8 mouse cellular contexts compared by ENCODE assay signal in genomic region chr12:105583484-105583883, GRCm38 (mm10). TPM values are rescaled to one million over a fixed set of nuclear protein-coding genes. Genes with fewer than 3 reads are reported as not detected.
A peak's percentile ranks its signal among the peaks of the same experiment; 100 is the strongest.
DNase-seq lines count a peak whose midpoint lies in the region; ATAC-seq and TF ChIP-seq lines count a peak whose summit lies in the region.

No protein-coding gene starts in this region.

- no peaks in the 10 kb centered on the region for H3K9me3 ChIP-seq in lung, embryonic 14.5 days (ENCODE audit: low read depth, low read length)
- H3K9me3 ChIP-seq in intestine, embryonic 15.5 days: no peaks in the 10 kb centered on the region

- H3K36me3 ChIP-seq in lung, embryonic 14.5 days (ENCODE audit: insufficient read depth): no peaks in the 10 kb centered on the region
- H3K36me3 ChIP-seq in intestine, embryonic 15.5 days: no peaks in the 10 kb centered on the region

- TF ChIP-seq CTCF in lung, embryonic 14.5 days (IDR thresholded peaks at IDR 0.05; ENCODE audit: low read depth): no peak
- no peak for TF ChIP-seq CTCF in lung, adult 2 months (IDR thresholded peaks at IDR 0.05; ENCODE audit: insufficient read depth, low read length)

- TF ChIP-seq POLR2A in lung, adult 2 months (IDR thresholded peaks at IDR 0.05; ENCODE audit: borderline replicate concordance, extremely low read depth, low read depth, low read length): no peak

- peak; percentile 54 for ATAC-seq in lung, embryonic 14.5 days (ENCODE audit: insufficient read depth)
- ATAC-seq in intestine, embryonic 15.5 days: peak; percentile 83

- H3K27me3 ChIP-seq in lung, embryonic 14.5 days (ENCODE audit: insufficient read depth, low read length): no peaks in the 10 kb centered on the region
- no peaks in the 10 kb centered on the region for H3K27me3 ChIP-seq in intestine, embryonic 15.5 days (replicated peaks)

- H3K4me3 ChIP-seq in lung, embryonic 14.5 days (ENCODE audit: low read depth, low read length): no peak overlapping the region
- no peak overlapping the region for H3K4me3 ChIP-seq in lung, adult 2 months (replicated peaks; ENCODE audit: extremely low read depth, low read depth, low read length)
- H3K4me3 ChIP-seq in intestine, embryonic 15.5 days (replicated peaks): no peak overlapping the region

- H3K4me2 ChIP-seq in lung, embryonic 14.5 days: 0 out of 2 replicates have a peak overlapping the region, but pooled peaks have one; percentile 4
- peak overlapping the region; percentile 4; the same call in 1 of the 2 replicates for H3K4me2 ChIP-seq in intestine, embryonic 15.5 days (replicated peaks)

- WGBS in lung, embryonic 14.5 days: 12% methylated on average over 2 of the region's 2 CpGs
- 20% methylated on average over 2 of the region's 2 CpGs for WGBS in lung, adult 2 months
- WGBS in intestine, embryonic 15.5 days: 20% methylated on average over 2 of the region's 2 CpGs

- H3K27ac ChIP-seq in lung, embryonic 14.5 days (ENCODE audit: low read depth): 0 out of 2 replicates have a peak overlapping the region, but pooled peaks have one; percentile 12
- H3K27ac ChIP-seq in intestine, embryonic 15.5 days: no peak overlapping the region

- DNase-seq in lung, embryonic 14.5 days: peak; percentile 56
- no peak for DNase-seq in lung, adult 2 months
- DNase-seq in c-Kit-negative CD71-positive TER-119-positive erythroid progenitor cells, embryonic 14.5 days (ENCODE audit: low read depth, low spot score): peak; percentile 20
- DNase-seq in retina, embryonic 14.5 days (ENCODE audit: low spot score): peak; percentile 47
- DNase-seq in natural killer cell, adult 2 months (ENCODE audit: low spot score in 2 of 2): no peak
- no peak for DNase-seq in gastrocnemius, adult 18-20 months (ENCODE audit: low spot score)
- no peak for DNase-seq in adrenal gland, adult 18-20 months (ENCODE audit: low spot score in 2 of 2)

- H3K4me1 ChIP-seq in lung, embryonic 14.5 days (ENCODE audit: insufficient read depth): peaks cover 9% of the 10 kb centered on the region; the same call in 1 of the 2 replicates
- no peaks in the 10 kb centered on the region for H3K4me1 ChIP-seq in lung, adult 2 months (ENCODE audit: control insufficient read depth, insufficient read depth, low read length)
- H3K4me1 ChIP-seq in intestine, embryonic 15.5 days (replicated peaks): peaks cover 15% of the 10 kb centered on the region

- no peak overlapping the region for H3K9ac ChIP-seq in lung, embryonic 14.5 days
- no peak overlapping the region for H3K9ac ChIP-seq in intestine, embryonic 15.5 days

RNA-seq across cellular contexts. Expression of gene Bdkrb1, which starts 19.4 kb away (rescaled TPM):
- not detected in 2 replicates for polyA plus RNA-seq in lung, embryonic 14.5 days (2014; fragmentation: Nextera tagmentation; extraction: Ambion mirVana)
- 2.9 and 6.0 TPM in 2 replicates for polyA plus RNA-seq in lung, adult 2 months (2012; rRNA removed)
- polyA plus RNA-seq in intestine, embryonic 15.5 days (2015; fragmentation: Nextera tagmentation; extraction: Ambion mirVana): 0.31 and 0.37 TPM in 2 replicates
- not detected for total RNA-seq in gastrocnemius, adult 18-20 months (2021)
- total RNA-seq in adrenal gland, adult 18-20 months (2021): under 1 TPM in 1 of 2 experiments, not detected in 1; 0.29 TPM

RNA-seq across cellular contexts. Expression of gene Bdkrb2, which starts 20.5 kb away (rescaled TPM):
- 0.09 and 0.21 TPM in 2 replicates for polyA plus RNA-seq in lung, embryonic 14.5 days (2014; fragmentation: Nextera tagmentation; extraction: Ambion mirVana)
- 3.7 and 4.8 TPM in 2 replicates for polyA plus RNA-seq in lung, adult 2 months (2012; rRNA removed)
- 4.5 and 4.6 TPM in 2 replicates for polyA plus RNA-seq in intestine, embryonic 15.5 days (2015; fragmentation: Nextera tagmentation; extraction: Ambion mirVana)
- total RNA-seq in gastrocnemius, adult 18-20 months (2021): under 1 TPM; 0.33 to 0.39 TPM
- total RNA-seq in adrenal gland, adult 18-20 months (2021): 10 to 100 TPM; 11.7 to 14.9 TPM

Comparison
In these comparisons a context has a peak if more than half of its experiments do, and no peak if none do; other contexts are left out.
1. DNase-seq: peak in lung, embryonic 14.5 days (single experiment), c-Kit-negative CD71-positive TER-119-positive erythroid progenitor cells, embryonic 14.5 days (single experiment) and retina, embryonic 14.5 days (single experiment); none in lung, adult 2 months (single experiment), natural killer cell, adult 2 months (0 of 2), gastrocnemius, adult 18-20 months (single experiment) and adrenal gland, adult 18-20 months (0 of 2).